Mouse (Mus musculus) neural tube, embryonic 11.5 days (tissue): ENCODE results near the gene Sh3kbp1. TPM values are rescaled to one million over a fixed set of nuclear protein-coding genes. Genes with fewer than 3 reads are reported as not detected.

Experiments
- ATAC-seq: fragments of 200-750 bp; cut with Nextera tagmentation; 2 replicates; pipeline ENCODE4 v1.8.0; 2017; ENCODE audit warnings: moderate number of reproducible peaks, mild to moderate bottlenecking, moderate TSS enrichment, moderate library complexity; ENCODE audit not compliant: insufficient read depth, low FRiP score, low TSS enrichment
- DNase-seq: peaks from one replicate; pipeline ENCODE4 v3.0.0-alpha.2; 2015; ENCODE audit warnings: low spot score
- H3K27ac ChIP-seq: fragments of 300-500 bp; sonication (generic); 2 replicates; pipeline ENCODE4 v1.5.1; 2014; ENCODE audit warnings: low read depth, mild to moderate bottlenecking, low read length
- H3K27me3 ChIP-seq: fragments of 300-500 bp; sonication (generic); 2 replicates; pipeline ENCODE4 v1.6.1; 2014; ENCODE audit warnings: mild to moderate bottlenecking, low read length, mixed read lengths; ENCODE audit not compliant: control insufficient read depth, insufficient read depth
- H3K36me3 ChIP-seq: fragments of 300-500 bp; sonication (generic); 2 replicates; pipeline ENCODE4 v1.6.1; 2014; ENCODE audit warnings: mild to moderate bottlenecking, low read length, moderate library complexity, mixed read lengths; ENCODE audit not compliant: control insufficient read depth, insufficient read depth
- H3K4me1 ChIP-seq: fragments of 300-500 bp; sonication (generic); 2 replicates; pipeline ENCODE4 v1.6.1; 2014; ENCODE audit warnings: low read length, mixed read lengths; ENCODE audit not compliant: control insufficient read depth, insufficient read depth
- H3K4me2 ChIP-seq: fragments of 300-500 bp; sonication (generic); 2 replicates; pipeline ENCODE4 v1.6.1; 2014; ENCODE audit warnings: low read depth, mild to moderate bottlenecking, moderate library complexity
- H3K4me3 ChIP-seq: fragments of 300-500 bp; sonication (generic); 2 replicates; pipeline ENCODE4 v1.5.1; 2014; ENCODE audit warnings: low read depth, low read length
- H3K9ac ChIP-seq: fragments of 300-500 bp; sonication (generic); 2 replicates; pipeline ENCODE4 v1.6.1; 2014; ENCODE audit warnings: mild to moderate bottlenecking, low read length
- H3K9me3 ChIP-seq: fragments of 300-500 bp; sonication (generic); 2 replicates; pipeline ENCODE4 v1.6.1; 2016; ENCODE audit warnings: low read length; ENCODE audit not compliant: control insufficient read depth
- WGBS: fragments of 180-500 bp; shearing (Covaris S2); extraction: QIAGEN DNeasy Blood & Tissue Kit; methylation state at CpG from one replicate; pipeline ENCODE4 v1.1.7; 2014; 5-methylcytosine and 5-hydroxymethylcytosine counted together
- polyA plus RNA-seq: library from polyadenylated mRNA; unstranded; fragments of >200 nt; fragmentation: Nextera tagmentation; extraction: Ambion mirVana; gene quantifications from 2 replicates; pipeline ENCODE4 v1.2.1, GENCODE M21; 2014

Sh3kbp1 gene
- polyA plus RNA-seq, 1 experiment from 2014 or later, result 42.6 TPM

- no peak overlapping the region for H3K27ac ChIP-seq
- no peak overlapping the region for H3K4me3 ChIP-seq
- 89% methylated on average over 2 of the region's 2 CpGs for WGBS
- no peaks in the 10 kb centered on the region for H3K9me3 ChIP-seq
- ATAC-seq (no peak), DNase-seq (no peak)
- H3K4me1 ChIP-seq, result no peaks in the 10 kb centered on the region
- no peaks in the 10 kb centered on the region for H3K36me3 ChIP-seq
- no peak overlapping the region for H3K9ac ChIP-seq
- no peak overlapping the region for H3K4me2 ChIP-seq
- H3K27me3 ChIP-seq, result no peaks in the 10 kb centered on the region; the same call in 1 of the 2 replicates
Observed at GRCm38 (mm10) chrX:159961385-159961784, 334.3 kb downstream of the Sh3kbp1 start.

GRCm38 (mm10) chrX:159963273-159963672, 336.2 kb downstream of the Sh3kbp1 start:
- DNase-seq, result peak; percentile 30
- ATAC-seq, result no peak

GRCm38 (mm10) chrX:159963925-159964324, 336.9 kb downstream of the Sh3kbp1 start:
- Histone ChIP-seq H3K4me3 (no peak overlapping the region), H3K9me3 (no peaks in the 10 kb centered on the region), H3K9ac (no peak overlapping the region), H3K4me2 (no peak overlapping the region), H3K27ac (no peak overlapping the region), H3K36me3 (no peaks in the 10 kb centered on the region), H3K27me3 (no peaks in the 10 kb centered on the region; the same call in 1 of the 2 replicates), H3K4me1 (no peaks in the 10 kb centered on the region)
- ATAC-seq (no peak), DNase-seq (no peak)
- WGBS, result 92% methylated on average over 9 of the region's 9 CpGs

More at GRCm38 (mm10) chrX:159963273-159963672, 336.2 kb downstream of the Sh3kbp1 start:
- no peaks in the 10 kb centered on the region for H3K36me3 ChIP-seq
- H3K9ac ChIP-seq, result no peak overlapping the region
- H3K4me2 ChIP-seq, result no peak overlapping the region
- H3K9me3 ChIP-seq, result no peaks in the 10 kb centered on the region
- 35% methylated on average over 4 of the region's 4 CpGs for WGBS
- H3K4me3 ChIP-seq, result no peak overlapping the region
- H3K4me1 ChIP-seq, result no peaks in the 10 kb centered on the region
- no peak overlapping the region for H3K27ac ChIP-seq
- H3K27me3 ChIP-seq, result no peaks in the 10 kb centered on the region; the same call in 1 of the 2 replicates

GRCm38 (mm10) chrX:159969025-159969424, 342.0 kb downstream of the Sh3kbp1 start:
- ATAC-seq, result no peak
- 88% methylated on average over 2 of the region's 2 CpGs for WGBS
- H3K27me3 ChIP-seq, result no peaks in the 10 kb centered on the region

GRCm38 (mm10) chrX:159971091-159971779, 344.2 kb downstream of the Sh3kbp1 start:
- no peak overlapping the region for H3K27ac ChIP-seq
- no peak overlapping the region for H3K4me3 ChIP-seq
- no peaks in the 10 kb centered on the region for H3K27me3 ChIP-seq
- no peak for ATAC-seq
- no peak overlapping the region for H3K9ac ChIP-seq
- H3K36me3 ChIP-seq, result no peaks in the 10 kb centered on the region
- no peaks in the 10 kb centered on the region for H3K9me3 ChIP-seq
- H3K4me1 ChIP-seq, result no peaks in the 10 kb centered on the region
- no peak overlapping the region for H3K4me2 ChIP-seq
- 68% methylated on average over 3 of the region's 3 CpGs for WGBS
- DNase-seq, result no peak

More at GRCm38 (mm10) chrX:159969025-159969424, 342.0 kb downstream of the Sh3kbp1 start:
- H3K4me1 ChIP-seq, result no peaks in the 10 kb centered on the region
- no peaks in the 10 kb centered on the region for H3K36me3 ChIP-seq
- H3K4me2 ChIP-seq, result no peak overlapping the region
- no peaks in the 10 kb centered on the region for H3K9me3 ChIP-seq
- DNase-seq, result no peak
- H3K9ac ChIP-seq, result no peak overlapping the region
- H3K27ac ChIP-seq, result no peak overlapping the region
- no peak overlapping the region for H3K4me3 ChIP-seq

- Histone ChIP-seq H3K27me3 (no peaks in the 10 kb centered on the region), H3K9me3 (no peaks in the 10 kb centered on the region), H3K36me3 (no peaks in the 10 kb centered on the region), H3K9ac (no peak overlapping the region), H3K4me2 (no peak overlapping the region), H3K4me1 (no peaks in the 10 kb centered on the region), H3K27ac (no peak overlapping the region), H3K4me3 (no peak overlapping the region)
- 34% methylated on average over 5 of the region's 5 CpGs for WGBS
- ATAC-seq (no peak), DNase-seq (peak; percentile 25)
Observed at GRCm38 (mm10) chrX:159973730-159974129, 346.7 kb downstream of the Sh3kbp1 start.

GRCm38 (mm10) chrX:159976243-159976642, 349.2 kb downstream of the Sh3kbp1 start:
- Histone ChIP-seq H3K27ac (no peak overlapping the region), H3K36me3 (no peaks in the 10 kb centered on the region), H3K9ac (no peak overlapping the region), H3K4me2 (no peak overlapping the region), H3K27me3 (no peaks in the 10 kb centered on the region), H3K4me3 (no peak overlapping the region), H3K4me1 (no peaks in the 10 kb centered on the region), H3K9me3 (no peaks in the 10 kb centered on the region)
- 67% methylated on average over 3 of the region's 3 CpGs for WGBS
- DNase-seq, result no peak
- no peak for ATAC-seq

- Histone ChIP-seq H3K4me1 (no peaks in the 10 kb centered on the region), H3K27ac (no peak within 1 kb of the TSS), H3K4me2 (peak within 1 kb of the TSS; percentile 74), H3K4me3 (peak within 1 kb of the TSS; percentile 40), H3K27me3 (0 out of 2 replicates have a peak, but pooled peaks cover 4% of the 10 kb centered on the region), H3K9ac (no peak within 1 kb of the TSS), H3K9me3 (no peaks in the 10 kb centered on the region), H3K36me3 (no peaks in the 10 kb centered on the region)
- WGBS, result 18% methylated on average over 22 of the region's 108 CpGs
- peak; percentile 67 for ATAC-seq
- peak; percentile 66 for DNase-seq
Observed at GRCm38 (mm10) chrX:159988002-159988960, 361.2 kb downstream of the Sh3kbp1 start, which contains the start of gene Map3k15. Map3k15 (plus strand) TSS chrX:159988433.
